Mouse (Mus musculus) liver, adult 2 months (tissue): Measurements from ENCODE around the gene Ipmk.

Experiments used
- CTCF ChIP-seq: fragments of 200-500 bp; IDR thresholded peaks from 2 replicates; pipeline ENCODE4 v1.5.1; 2011; ENCODE audit warnings: low read depth, low read length, control low read depth
- POLR2A ChIP-seq: fragments of 200-500 bp; IDR thresholded peaks from 2 replicates; pipeline ENCODE4 v1.6.1; 2011; ENCODE audit warnings: low read length, control low read depth; ENCODE audit not compliant: insufficient read depth; ENCODE audit errors: extremely low read depth

DNA sequence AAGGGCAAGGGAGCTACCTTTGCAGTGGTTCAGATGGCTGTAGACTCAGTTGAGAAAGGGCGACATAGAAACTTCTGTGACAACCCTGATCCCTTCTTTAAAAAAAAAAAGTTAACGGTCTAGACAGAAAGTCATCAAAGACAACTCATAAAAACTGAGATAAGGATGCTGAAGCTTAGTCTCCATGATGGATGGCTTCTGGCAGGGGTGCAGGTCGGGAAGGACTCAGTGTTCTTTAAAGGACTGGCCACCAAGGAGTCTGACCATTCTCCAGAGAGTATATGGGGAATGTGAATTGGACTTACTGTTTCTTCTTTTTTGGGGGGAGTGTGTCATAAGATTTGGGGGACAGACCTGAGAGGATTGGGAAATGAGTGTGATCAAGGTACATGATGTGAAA is 33.0 kb upstream of the Ipmk start:
- TF ChIP-seq CTCF (no peak), POLR2A (no peak)
